Mouse (Mus musculus) spleen, postnatal 10 days (tissue): Measurements from ENCODE around the gene Trpv5.

Source experiments
- DNase-seq, 2 experiments: peaks; one replicate each; pipeline ENCODE4 v3.0.0; 2021 to 2022; ENCODE audit warnings: low spot score in 2 of 2

Trpv5 gene

GRCm38 (mm10) chr6:41680669-41681068 lies at the start of gene Trpv5:
Gene Trpv5 (minus strand): TSS chr6:41680769.
- DNase-seq, result no peak

- DNase-seq, result peak in 1 of 2 experiments; percentile 62
Observed at GRCm38 (mm10) chr6:41727989-41728609, 47.5 kb upstream of the Trpv5 start.

GRCm38 (mm10) chr6:41721430-41721829 lies 40.9 kb upstream of the Trpv5 start:
- no peak for DNase-seq

DNA sequence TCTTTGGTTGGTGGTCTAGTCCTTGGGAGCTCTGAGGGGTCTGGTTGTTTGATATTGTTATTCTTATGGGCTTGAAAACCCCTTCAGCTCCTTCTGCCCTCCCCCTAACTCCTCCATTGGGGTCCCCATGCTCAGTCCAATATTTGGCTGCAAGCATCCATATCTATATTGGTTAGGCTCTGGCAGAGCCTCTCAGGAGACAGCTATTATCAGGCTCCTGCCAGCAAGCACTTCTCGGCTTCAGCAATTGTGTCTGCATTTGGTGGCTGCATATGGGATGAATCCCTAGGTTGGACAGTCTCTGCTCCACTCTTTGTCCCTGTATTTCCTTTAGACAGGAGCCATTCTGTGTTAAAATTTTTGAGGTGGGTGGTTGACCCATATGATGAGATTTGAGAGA lies 29.7 kb upstream of the Trpv5 start:
- DNase-seq, result no peak

- DNase-seq, result peak; percentile 50 to 67
Observed at GRCm38 (mm10) chr6:41706275-41706674, 25.7 kb upstream of the Trpv5 start.

DNA sequence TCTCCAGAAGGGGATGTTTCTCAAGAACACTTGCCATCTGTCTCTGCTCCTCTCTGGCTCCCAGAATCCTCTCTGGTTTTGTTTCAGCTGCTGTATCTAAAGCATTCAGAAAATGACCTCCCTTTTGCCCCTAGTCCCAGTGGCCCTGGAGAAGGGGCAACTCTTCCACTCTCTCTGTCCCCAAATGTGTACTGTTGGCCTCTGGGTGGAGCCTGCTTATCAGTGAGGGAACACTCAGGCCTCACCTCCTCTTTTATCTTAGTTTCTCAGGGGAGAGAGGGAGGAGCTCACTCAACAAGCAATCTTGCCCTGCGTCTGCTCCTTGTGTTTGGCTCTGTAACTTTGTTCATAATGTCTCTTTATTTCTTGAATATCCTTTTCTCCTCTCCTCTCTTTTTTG lies 23.6 kb upstream of the Trpv5 start, which contains the start of gene Kel:
Kel (minus strand) TSS at position 217 of the 400 bp plus-strand sequence.
- DNase-seq, result peak; percentile 75 to 76

GRCm38 (mm10) chr6:41702928-41703327 lies 22.4 kb upstream of the Trpv5 start:
- peak; percentile 75 to 83 for DNase-seq

DNA sequence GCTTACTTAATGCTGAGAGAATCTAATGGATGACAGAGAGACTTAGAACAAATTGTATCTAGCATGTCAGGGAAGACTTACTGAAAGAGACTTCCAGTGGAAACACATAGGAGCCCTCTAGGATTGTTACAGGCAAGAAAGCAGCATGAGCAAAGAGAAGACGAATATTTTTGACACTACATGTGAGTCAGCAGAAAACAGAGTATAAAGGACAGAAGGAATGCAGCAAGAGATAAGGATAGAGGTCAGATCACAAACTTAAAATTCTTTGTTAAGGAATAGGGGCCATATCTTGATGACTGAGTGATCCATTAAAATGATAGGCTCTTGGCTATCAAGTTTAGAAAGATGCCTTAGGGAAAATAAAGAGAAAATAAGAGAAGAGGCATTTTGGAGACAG lies 20.7 kb upstream of the Trpv5 start:
- DNase-seq, result no peak

GRCm38 (mm10) chr6:41694407-41694806 lies 13.8 kb upstream of the Trpv5 start:
- DNase-seq, result no peak

DNA sequence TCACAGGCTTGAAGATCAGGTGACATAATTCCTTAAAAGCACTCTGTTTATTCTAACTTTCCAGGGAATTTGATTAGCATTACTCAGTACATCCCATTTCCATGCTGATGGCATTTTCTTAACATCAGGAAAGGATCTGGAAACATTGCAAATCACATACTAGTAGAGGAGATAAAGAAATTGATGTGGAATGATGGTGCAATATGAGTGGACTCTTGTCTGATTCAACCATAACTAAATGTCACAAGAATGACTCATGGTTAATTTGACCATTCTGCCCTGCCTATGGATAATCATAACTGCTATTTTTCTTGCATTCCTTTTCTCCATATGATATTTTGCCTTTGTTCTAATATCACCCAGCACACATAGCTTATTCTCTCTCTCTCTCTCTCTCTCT lies 11.6 kb upstream of the Trpv5 start:
- no peak for DNase-seq

DNA sequence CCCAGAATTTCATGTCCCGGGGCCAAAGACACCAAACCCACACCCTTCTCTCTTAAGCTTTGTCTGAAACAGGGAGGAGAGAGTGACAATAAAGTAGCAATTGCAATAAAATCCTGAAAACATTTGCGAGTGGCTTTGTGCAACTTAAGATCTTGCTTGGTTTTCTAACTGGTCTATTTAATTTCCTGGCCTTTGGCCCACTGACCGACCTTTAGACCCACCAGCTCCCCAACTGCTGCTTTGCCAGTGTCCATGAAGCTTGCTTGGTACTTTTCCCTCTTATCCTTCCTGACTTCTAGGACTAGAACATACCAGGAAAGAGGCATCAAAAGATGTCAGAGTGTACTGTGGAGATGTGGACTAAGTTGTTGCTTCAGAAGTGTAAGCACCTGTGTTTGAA lies 5.0 kb upstream of the Trpv5 start:
- DNase-seq, result no peak

DNA sequence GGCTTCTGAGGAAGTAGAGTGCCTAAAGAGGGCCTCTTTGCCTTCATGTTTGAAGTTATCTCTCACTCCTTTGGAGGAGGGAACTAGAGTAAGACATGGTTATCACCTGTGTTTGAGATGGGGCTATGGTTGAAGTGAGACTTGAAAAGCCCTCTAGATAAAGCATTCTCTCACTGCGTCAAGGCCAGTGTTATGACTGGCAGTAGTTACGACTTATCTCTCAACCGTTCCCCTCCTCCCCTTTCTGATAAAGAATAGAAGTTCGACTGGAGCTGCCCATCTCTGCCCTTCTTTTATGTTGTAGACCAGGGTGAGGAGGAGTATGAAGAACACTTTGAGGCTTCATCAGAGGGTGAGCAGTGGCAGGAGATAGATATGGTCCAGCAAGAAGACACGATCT lies 4.3 kb upstream of the Trpv5 start:
- DNase-seq, result no peak

DNA sequence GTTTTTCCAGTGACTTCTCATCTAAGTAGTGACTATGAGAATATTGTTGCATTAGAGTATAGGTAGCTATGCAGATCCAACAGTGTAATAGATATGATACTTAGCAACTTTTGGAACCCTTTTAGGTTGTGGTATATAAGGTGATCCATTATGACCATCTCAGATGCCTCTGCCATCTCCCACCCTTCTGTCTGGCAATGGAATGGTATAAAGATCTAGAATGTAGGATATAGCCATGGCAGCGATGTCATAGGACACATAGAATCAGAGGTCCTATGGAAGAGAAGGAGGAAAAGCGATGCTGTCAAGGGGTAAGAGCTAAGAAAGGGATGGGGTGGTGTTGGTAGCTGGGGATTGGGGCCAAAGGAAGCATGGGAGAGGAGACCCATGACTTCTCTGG lies 3.6 kb upstream of the Trpv5 start, which contains the start of gene Llcfc1:
Llcfc1 (plus strand) TSS at position 301 of the 400 bp plus-strand sequence.
- DNase-seq, result no peak

DNA sequence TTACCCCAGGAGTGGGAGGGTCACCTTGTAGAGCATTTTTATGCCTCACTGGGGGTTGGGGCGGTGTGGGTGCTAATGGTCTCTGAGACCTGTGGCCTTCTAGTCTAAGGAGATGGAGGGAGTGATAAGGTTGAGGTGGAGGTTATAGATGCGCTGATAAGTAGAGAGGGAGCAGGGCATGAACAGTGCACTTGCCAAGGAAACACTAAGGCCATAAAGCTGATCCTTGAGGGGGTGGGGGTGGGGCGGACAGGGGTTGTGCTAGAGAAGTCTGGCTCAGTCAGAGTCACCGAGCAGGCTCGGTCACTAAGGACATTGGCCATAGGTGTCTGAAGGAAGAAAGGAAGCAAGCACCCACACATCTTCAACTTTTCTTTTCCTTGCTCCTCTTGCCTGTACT lies 1.1 kb upstream of the Trpv5 start:
- DNase-seq, result no peak

DNA sequence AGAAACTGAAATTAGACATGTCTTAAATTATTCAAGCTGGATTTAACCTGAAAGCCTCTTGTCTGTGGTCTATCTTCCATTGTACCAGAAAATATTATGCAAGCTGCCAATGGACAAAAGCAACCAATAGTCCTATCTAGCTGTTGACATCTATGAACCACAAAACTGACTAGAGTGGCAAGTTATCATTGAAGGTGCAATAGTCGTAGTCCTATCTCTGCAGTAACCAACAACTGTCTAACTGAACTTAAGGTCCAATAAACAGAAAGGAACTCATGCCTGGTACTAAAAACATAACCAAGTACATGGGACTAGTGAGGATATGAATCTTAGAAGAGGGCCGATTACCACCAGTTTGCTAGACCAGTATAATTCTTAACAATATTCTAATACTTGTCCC lies 4.0 kb downstream of the Trpv5 start:
- DNase-seq, result no peak

GRCm38 (mm10) chr6:41662320-41662719 lies 18.2 kb downstream of the Trpv5 start:
- no peak for DNase-seq

- DNase-seq, result no peak
Observed at GRCm38 (mm10) chr6:41658487-41658886, 22.1 kb downstream of the Trpv5 start.

- DNase-seq, result no peak
Observed at GRCm38 (mm10) chr6:41654648-41655047, 25.9 kb downstream of the Trpv5 start.

DNA sequence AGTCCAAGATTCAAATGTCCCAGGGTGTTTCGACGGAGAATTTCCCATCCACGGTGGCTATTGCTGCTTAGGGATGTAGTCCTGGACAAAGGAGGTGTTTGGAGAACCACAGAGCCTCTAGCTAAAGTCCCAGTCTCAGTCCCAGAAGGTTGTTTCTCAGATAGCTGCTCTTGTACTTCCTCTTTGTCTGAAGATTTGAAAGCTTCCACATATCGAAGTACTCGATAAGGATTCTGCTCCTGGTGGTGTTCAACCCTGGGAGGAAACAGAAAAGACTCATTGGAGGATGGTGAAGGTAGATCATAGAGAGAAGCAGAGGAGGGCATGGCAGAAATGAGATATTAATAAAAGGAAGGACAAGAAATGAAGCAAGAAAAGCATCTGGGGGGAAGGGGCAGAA lies 27.4 kb downstream of the Trpv5 start:
- DNase-seq, result no peak

GRCm38 (mm10) chr6:41646672-41647071 lies 33.9 kb downstream of the Trpv5 start:
- DNase-seq, result no peak

DNA sequence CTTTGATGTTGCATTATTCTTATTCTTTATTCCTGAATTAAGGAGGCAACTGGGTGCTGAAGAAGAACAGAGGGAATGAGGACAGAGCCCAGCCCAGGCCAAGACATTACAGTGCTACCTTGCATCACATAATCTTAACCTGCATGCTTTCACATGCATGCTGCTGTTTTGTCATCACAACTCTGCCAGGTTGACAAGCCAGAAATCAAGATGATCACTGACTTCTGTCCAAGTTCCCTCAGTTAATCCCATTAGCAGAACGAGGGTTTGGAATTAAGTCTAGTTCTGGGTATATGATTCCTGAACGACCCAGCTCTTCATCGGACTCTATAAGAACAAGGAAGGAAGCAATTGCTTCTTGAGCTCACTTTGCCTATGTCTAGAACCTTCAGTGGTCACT lies 34.3 kb downstream of the Trpv5 start:
- DNase-seq, result no peak

DNA sequence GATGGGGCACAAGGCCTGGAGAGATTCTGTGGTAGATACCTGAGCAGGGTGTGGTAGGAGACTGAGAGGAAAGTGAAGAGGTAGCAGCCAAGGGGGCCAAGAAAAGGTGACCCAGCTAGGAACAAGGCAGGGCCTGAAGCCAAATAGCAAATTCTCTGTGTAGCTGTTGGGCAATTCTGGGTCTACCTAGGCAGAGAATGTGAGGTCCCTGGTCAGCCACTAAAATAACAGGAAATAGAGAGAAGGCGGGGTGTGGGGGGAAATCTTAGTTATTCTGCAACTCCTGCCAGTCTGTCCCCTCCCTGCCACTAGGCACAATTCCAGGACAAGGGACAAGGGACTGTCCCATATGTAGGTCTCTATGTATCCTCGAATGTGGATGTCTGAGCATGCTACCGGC lies 37.3 kb downstream of the Trpv5 start:
- DNase-seq, result no peak

DNA sequence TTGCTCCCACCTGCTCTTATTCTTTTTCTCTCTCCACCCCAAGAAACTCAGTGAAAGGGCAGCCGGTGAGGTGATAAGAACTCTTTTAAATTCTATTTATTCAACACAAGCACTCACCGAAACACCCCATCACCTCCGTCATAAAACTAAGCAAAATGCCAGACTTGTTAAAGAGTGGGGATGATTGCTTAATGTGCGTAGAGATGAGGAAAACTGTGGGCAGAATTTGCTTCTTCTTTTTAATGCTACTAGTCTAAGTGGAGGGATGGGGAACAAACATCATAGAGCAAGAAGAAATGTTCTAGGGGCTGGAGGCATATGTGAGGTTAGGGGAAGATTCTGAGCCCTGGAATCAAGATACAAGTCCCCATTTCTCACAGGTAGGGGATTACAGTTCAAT lies 37.8 kb downstream of the Trpv5 start:
- DNase-seq, result no peak
